Comparison of ENCODE assay signal across 49 mouse cellular contexts in genomic region chr11:116802709-116803108, GRCm38 (mm10). TPM values are rescaled to one million over a fixed set of nuclear protein-coding genes. Genes with fewer than 3 reads are reported as not detected.
"Had no signal": no experiment of that assay in that cellular context is flagged by ENCODE, and none has a peak within 500 bp of the region (broad histone marks: within the 10 kb centered on the region; RNA-seq: fewer than 3 reads in every experiment).

No protein-coding gene starts in this region.

- H3K27me3 ChIP-seq: heart, embryonic 12.5 days; heart, embryonic 13.5 days; heart, embryonic 15.5 days; hindbrain, embryonic 12.5 days; hindbrain, embryonic 13.5 days; hindbrain, embryonic 15.5 days; intestine, embryonic 15.5 days; kidney, embryonic 15.5 days had no signal

- DNase-seq: heart, postnatal 10 days; heart, postnatal 14 days; heart, postnatal 36 days; heart, postnatal 4 days; kidney, adult 11 months; kidney, adult 18-20 months; kidney, adult 2 months; kidney, adult 8-10 months; kidney, adult 9 months; kidney, postnatal 10 days; kidney, postnatal 14 days; kidney, postnatal 25 days; kidney, postnatal 36 days; kidney, postnatal 4 days; layer of hippocampus, adult 9-11 months; layer of hippocampus, postnatal 36 days had no signal

- H3K36me3 ChIP-seq: heart, embryonic 10.5 days; heart, embryonic 12.5 days; heart, embryonic 13.5 days; heart, embryonic 15.5 days; hindbrain, embryonic 10.5 days; hindbrain, embryonic 12.5 days; hindbrain, embryonic 15.5 days; intestine, embryonic 15.5 days; kidney, embryonic 15.5 days had no signal

- H3K4me3 ChIP-seq: heart, embryonic 10.5 days; heart, embryonic 12.5 days; heart, embryonic 13.5 days; heart, embryonic 15.5 days; hindbrain, embryonic 10.5 days; hindbrain, embryonic 12.5 days; hindbrain, embryonic 13.5 days; hindbrain, embryonic 15.5 days; intestine, embryonic 15.5 days; kidney, embryonic 15.5 days; layer of hippocampus, adult 2 months had no signal

- H3K4me2 ChIP-seq: heart, embryonic 11.5 days; heart, embryonic 12.5 days; heart, embryonic 13.5 days; heart, embryonic 15.5 days; hindbrain, embryonic 12.5 days; hindbrain, embryonic 13.5 days; hindbrain, embryonic 14.5 days; hindbrain, embryonic 15.5 days; intestine, embryonic 15.5 days; kidney, embryonic 15.5 days had no signal

RNA-seq across cellular contexts. Expression of gene Mxra7, which starts 25.1 kb away (rescaled TPM):
- polyA plus RNA-seq: inflammation-experienced regulatory T-cells, adult 6 months had no signal

RNA-seq across cellular contexts. Expression of gene St6galnac1, which starts 27.4 kb away (rescaled TPM):
- total RNA-seq: heart, postnatal 10 days; heart, postnatal 14 days; heart, postnatal 25 days; heart, postnatal 36 days; heart, postnatal 4 days; hematopoietic stem cell, adult 5-6 weeks; hindbrain, postnatal 0 days; layer of hippocampus, adult 18-20 months; layer of hippocampus, adult 2 months; layer of hippocampus, adult 8-10 months; layer of hippocampus, postnatal 10 days; layer of hippocampus, postnatal 25 days; layer of hippocampus, postnatal 36 days; left cerebral cortex, adult 18-20 months had no signal
- polyA plus RNA-seq: heart, embryonic 10.5 days; heart, embryonic 11.5 days; heart, embryonic 12.5 days; heart, embryonic 13.5 days; heart, embryonic 14.5 days; heart, embryonic 15.5 days; heart, embryonic 16.5 days; heart, postnatal 0 days; hindbrain, embryonic 10.5 days; hindbrain, embryonic 11.5 days; hindbrain, embryonic 12.5 days; hindbrain, embryonic 13.5 days; hindbrain, embryonic 14.5 days; hindbrain, embryonic 15.5 days; hindbrain, embryonic 16.5 days; hindbrain, postnatal 0 days; intestine, embryonic 14.5 days; intestine, embryonic 15.5 days; intestine, embryonic 16.5 days; kidney, embryonic 14.5 days; kidney, embryonic 15.5 days; kidney, embryonic 16.5 days; kidney, postnatal 0 days; large intestine, adult 2 months had no signal
